ENCODE assay signal across 23 mouse cellular contexts in the genomic region with DNA sequence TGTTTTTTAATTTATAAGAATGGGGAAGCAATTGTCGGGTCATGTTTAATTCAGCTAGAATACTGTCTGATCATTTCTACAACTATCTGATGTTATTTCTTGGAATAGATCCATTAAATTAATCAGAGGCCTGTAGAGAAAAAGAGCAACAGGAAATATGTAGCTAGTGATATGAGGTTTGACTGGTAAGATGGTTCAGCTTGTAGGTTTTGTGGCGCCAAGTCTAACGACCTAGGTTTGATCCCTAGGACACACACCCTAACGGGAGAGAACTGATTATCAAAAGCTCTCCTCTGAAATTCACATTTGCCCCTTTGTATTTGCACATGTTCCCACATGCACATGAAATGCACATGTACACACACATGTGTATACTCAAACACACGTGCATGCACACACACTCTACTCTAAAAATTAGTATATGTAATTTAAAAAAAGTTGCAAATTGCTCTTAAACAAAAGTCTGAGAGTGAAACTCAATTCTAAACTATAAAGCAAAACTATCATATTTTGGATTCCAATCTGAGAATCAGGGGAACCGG. TPM values are rescaled to one million over a fixed set of nuclear protein-coding genes. Genes with fewer than 3 reads are reported as not detected.
"Had no signal": no experiment of that assay in that cellular context is flagged by ENCODE, and none has a peak within 500 bp of the region (broad histone marks: within the 10 kb centered on the region; RNA-seq: fewer than 3 reads in every experiment).

No protein-coding gene starts in this region.

- ATAC-seq: midbrain, embryonic 16.5 days had no signal

- H3K4me2 ChIP-seq: lung, embryonic 14.5 days; neural tube, embryonic 13.5 days; neural tube, embryonic 15.5 days; stomach, embryonic 15.5 days had no signal

- H3K27me3 ChIP-seq: megakaryocyte, embryonic 14.5 days; neural tube, embryonic 13.5 days; neural tube, embryonic 15.5 days; stomach, embryonic 15.5 days had no signal

- DNase-seq: lung, adult 18-20 months; lung, embryonic 14.5 days; lung, postnatal 10 days; lung, postnatal 4 days; midbrain, embryonic 14.5 days; right cerebral cortex, postnatal 14 days; thymus, adult 18-20 months; thymus, postnatal 14 days; thymus, postnatal 36 days had no signal

- H3K4me1 ChIP-seq: midbrain, embryonic 10.5 days; neural tube, embryonic 13.5 days; neural tube, embryonic 15.5 days; stomach, embryonic 15.5 days had no signal

- H3K4me3 ChIP-seq: megakaryocyte, embryonic 14.5 days; midbrain, embryonic 10.5 days; myocyte; neural tube, embryonic 13.5 days; neural tube, embryonic 15.5 days; stomach, embryonic 15.5 days had no signal

- H3K27ac ChIP-seq: liver, embryonic 14.5 days; midbrain, embryonic 10.5 days; neural tube, embryonic 13.5 days; neural tube, embryonic 15.5 days; stomach, embryonic 15.5 days; stomach, postnatal 0 days had no signal

- H3K9me3 ChIP-seq: megakaryocyte, embryonic 14.5 days; midbrain, embryonic 10.5 days; neural tube, embryonic 13.5 days; neural tube, embryonic 15.5 days; stomach, embryonic 15.5 days had no signal

- H3K9ac ChIP-seq: liver, embryonic 14.5 days; lung, embryonic 14.5 days; neural tube, embryonic 13.5 days; neural tube, embryonic 15.5 days; stomach, embryonic 15.5 days had no signal

- H3K36me3 ChIP-seq: midbrain, embryonic 10.5 days; neural tube, embryonic 13.5 days; neural tube, embryonic 15.5 days; stomach, embryonic 15.5 days had no signal

RNA-seq across cellular contexts. Expression of a gene that starts 26.2 kb away (rescaled TPM):
- polyA plus RNA-seq: liver, embryonic 14.5 days; liver, embryonic 16.5 days; lung, embryonic 14.5 days; lung, embryonic 16.5 days; midbrain, embryonic 10.5 days; midbrain, embryonic 14.5 days; midbrain, embryonic 16.5 days; neural tube, embryonic 11.5 days; neural tube, embryonic 13.5 days; neural tube, embryonic 15.5 days; spleen, adult 2 months; stomach, embryonic 15.5 days; stomach, postnatal 0 days; thymus, postnatal 0 days had no signal

RNA-seq across cellular contexts. Expression of a gene that starts 59.9 kb away (rescaled TPM):
- polyA plus RNA-seq: neural tube, embryonic 11.5 days had no signal
